Mouse (Mus musculus): ENCODE data around the gene Xpo6.

Gene Xpo6

DNA sequence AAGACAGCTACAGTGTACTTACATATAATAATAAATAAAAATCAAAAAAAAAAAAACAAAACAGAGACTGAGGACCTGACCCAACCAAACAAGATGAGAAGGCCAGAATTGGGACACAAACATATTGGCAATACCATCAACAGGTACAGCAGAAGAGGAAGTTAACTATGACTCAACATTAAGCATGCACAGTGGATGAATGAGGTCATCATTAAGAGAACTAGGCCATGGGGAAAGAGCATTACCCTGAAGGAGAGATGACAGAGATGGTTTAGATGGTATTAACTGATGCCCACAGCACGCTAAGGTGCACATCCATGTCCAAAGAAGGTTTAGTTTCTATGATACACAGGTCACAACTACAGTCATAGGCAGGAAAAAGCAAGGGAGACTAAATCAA is 6.1 kb downstream of the Xpo6 start:
- in situ Hi-C loops (cut with MboI, MseI): no loop called here

DNA sequence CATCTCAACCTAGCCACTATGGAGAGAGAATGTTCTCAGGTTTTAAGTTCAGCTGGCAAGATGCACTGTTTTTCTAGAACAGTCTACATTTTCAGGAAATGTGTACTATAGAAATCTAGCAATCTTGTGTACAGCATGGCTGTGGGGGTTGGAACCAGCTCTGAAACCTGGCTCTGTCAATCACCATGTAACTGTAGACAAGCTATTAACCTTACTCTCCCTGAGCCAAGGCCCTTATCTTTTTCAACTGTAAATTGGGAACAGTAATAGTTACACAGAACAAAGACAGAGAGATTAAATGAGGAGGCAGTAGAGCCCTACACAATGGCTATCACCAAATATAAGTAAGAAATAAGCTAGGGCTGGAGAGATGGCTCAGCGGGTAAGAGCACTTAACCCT is 8.8 kb downstream of the Xpo6 start:
- in situ Hi-C loops (cut with MboI, MseI): no loop called here

DNA sequence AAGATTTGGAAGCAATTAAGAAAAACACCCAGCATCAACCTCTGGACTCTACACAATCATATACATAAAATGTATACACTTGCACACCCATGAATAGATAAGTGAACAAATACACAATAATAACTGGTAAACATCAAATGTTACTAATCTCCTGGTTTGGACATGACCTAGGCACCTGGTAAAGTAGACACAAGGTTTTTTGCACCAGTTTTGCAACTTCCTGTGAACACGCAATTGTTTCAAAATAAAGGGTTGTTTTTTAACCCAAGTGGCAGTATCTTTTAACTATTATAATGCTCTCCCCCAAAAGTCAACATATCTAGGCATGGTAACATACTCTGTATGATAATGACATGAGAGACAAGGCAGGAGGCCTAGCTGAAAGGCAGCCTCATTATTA is 10.8 kb downstream of the Xpo6 start:
- in situ Hi-C loops (cut with MboI, MseI): no loop called here

DNA sequence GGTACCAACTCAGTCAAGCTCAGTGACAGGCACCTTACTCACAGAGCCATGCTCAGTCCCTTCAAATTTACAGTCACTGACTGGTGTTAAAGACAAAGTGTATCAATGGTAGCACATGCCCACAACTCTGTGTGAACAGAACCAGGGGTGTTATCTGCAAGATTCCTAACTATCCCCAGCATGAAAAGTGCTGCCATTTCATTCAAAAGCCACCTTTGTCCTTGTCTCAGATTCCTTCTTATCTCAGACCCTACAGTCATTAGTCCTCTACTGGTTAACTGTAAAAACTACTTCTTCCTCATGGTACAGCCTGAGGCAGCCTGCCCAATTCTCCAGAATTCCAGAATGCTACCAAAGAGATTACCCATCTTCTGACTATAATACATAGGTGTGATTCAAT is 14.3 kb downstream of the Xpo6 start:
- in situ Hi-C loops (cut with MboI, MseI): no loop called here

DNA sequence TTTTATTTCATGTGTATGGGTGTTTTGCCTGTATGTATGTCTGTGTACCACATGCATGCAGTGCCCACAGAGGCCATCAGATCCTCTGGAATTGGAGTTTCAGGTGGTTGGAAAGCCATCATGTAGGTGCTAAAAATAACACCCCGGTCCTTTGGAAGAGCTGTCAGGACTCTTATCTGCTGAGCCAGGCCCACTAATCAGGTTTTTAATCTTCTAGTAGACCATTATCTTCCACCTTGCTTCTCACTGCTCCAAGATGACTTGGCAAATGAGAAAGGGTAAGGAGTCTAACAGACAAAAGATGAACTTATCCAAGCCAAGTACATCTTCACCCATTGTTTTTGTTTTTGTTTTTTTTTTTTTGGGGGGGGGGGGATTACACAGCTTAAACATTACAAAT is 16.7 kb downstream of the Xpo6 start:
- in situ Hi-C loops (cut with MboI, MseI): no loop called here

DNA sequence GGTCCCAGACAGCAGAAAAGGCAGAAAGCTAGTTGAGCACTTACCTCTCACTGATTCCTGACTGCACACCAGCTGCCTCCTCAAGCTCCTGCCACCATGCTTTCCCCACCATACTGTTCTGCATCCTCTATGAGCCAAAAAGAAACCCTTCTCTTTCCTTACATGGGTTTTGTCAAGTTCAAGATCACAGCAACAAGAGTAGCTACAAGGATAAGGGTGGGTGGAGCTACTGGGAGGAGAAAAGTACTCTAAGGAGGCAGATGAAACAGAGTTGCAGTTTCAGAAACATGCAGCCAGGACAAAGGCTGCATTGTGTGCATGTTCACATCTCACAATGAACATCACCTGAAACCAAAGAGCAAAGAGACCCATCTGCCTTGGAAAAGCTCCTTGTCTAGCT is 18.8 kb downstream of the Xpo6 start:
- in situ Hi-C loops (cut with MboI, MseI): no loop called here

DNA sequence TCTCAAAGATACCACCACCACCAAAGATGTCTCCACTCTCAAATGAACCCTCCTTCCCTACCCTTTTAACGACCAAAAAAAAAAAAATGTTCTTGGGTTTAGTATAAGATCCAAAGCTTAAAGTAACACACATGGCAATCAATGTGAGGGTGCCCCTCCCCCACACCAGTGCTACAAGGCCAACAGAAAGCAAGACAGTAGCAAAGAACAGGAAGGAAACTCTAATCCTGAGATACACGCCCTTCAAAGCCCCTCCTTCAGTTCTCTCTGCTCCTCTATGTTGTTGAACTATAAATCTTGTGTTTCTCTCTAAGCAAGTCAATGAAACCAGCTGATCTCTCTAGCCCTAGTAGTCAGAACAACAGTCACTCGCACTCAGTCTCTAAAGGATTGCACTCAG is 19.3 kb downstream of the Xpo6 start:
- in situ Hi-C loops (cut with MboI, MseI): no loop called here

DNA sequence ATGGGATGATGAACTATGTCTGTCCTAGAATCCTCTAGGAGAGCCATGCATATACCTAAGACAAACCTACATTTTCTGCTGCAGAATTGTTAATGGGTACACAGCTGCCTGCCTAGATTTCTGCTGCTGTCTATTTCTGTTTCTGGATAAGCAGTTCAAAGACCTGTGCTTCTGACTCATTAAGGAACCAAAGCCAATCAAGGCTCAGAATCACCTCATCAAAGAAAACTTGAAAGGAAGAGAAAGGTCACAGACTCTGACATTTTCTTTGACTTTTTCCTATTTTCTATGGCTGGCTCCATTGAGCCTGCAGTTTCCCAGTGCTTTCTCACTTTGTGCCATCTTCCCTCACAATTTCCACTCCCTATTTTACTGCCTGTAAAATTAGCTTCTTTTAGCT is 21.5 kb downstream of the Xpo6 start:
- in situ Hi-C loops (cut with MboI, MseI): no loop called here

DNA sequence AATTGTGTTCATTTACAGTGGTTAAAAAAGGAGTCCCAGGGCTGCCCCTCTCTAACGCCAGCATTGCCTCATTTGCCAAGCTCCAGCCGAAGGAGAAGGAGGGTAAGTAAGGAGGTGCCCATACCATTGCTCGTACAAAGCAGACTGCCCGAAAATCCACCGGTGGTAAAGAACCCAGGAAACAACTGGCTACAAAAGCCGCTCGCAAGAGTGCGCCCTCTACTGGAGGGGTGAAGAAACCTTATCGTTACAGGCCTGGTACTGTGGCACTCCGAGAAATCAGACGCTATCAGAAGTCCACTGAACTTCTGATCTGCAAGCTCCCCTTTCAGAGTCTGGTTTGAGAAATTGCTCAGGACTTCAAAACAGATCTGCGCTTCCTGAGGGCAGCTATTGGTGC is 24.3 kb downstream of the Xpo6 start:
- in situ Hi-C loops (cut with MboI, MseI): no loop called here

DNA sequence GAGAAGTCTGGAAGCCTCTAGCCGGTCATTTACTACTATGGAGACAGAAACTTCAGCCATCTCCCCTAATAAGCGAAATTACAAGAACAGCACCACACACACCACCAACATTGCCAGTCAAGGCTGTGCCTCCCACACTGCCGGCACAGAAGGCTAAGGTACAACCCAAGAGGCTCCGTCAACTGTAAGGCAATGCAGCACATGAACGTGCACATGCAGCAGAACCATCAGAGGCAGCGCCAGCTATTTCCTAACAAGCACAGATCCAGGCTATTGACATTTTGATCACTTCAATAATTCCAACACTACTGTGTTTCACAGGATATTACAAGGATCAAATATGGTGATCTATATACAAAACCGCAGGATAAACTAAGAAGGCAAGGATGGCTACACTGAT is 24.8 kb downstream of the Xpo6 start:
- in situ Hi-C loops (cut with MboI, MseI): no loop called here

DNA sequence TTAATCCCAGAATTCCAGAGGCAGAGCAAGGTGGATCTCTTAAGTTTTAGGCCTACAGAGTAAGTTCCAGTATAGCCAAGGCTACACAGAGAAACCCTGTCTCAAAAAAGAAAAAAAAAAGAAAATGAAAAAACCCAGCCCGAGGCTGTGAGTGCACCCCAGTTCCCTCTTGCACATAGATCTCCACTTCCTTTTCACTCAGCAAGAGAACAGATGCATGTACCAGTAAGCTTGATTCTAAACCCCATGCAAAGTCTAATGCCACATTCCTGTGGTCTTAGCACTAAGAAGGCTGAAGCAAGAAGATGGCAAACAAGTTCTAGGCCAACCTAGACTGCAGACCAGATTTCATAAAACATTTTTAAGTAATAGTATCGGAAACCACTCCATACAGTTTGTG is 25.4 kb downstream of the Xpo6 start:
- in situ Hi-C loops (cut with MboI, MseI): no loop called here

DNA sequence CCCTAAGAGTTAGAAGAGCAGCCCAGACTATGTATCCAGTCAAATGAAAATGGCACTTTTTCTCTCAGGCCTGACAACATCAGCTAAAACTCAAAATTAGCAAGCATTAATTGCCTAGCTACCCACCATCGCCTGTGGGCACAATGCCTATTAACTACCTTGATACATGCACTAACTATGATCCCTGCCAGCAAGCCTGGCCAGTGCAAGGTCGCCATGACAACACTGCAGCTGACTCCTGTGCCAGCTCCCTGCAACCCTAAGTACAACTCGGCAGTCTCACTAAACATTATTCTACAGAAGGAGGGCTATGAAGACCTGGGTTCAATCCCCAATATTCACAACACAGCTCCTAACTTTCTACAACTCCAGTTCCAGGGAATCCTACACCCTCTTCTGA is 28.3 kb downstream of the Xpo6 start:
- in situ Hi-C loops (cut with MboI, MseI): no loop called here

DNA sequence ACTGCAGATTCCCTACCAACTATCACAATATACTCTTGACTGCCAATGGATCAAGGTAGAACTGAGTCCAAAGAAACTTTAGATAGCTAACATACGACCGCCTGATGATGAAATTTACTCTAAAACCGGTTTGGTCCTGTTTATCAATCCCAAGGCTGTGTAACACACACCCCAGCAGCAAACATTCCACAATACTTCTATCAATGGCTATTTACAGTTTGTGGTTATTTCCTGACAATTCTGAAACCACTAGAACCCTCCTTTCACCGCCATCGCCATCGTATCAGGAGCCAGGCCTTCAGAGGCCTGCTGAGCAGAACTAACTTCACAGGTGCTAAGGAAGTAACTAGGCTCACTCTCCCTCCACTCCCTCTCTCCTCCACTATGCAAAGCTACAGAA is 31.7 kb downstream of the Xpo6 start:
- in situ Hi-C loops (cut with MboI, MseI): no loop called here

DNA sequence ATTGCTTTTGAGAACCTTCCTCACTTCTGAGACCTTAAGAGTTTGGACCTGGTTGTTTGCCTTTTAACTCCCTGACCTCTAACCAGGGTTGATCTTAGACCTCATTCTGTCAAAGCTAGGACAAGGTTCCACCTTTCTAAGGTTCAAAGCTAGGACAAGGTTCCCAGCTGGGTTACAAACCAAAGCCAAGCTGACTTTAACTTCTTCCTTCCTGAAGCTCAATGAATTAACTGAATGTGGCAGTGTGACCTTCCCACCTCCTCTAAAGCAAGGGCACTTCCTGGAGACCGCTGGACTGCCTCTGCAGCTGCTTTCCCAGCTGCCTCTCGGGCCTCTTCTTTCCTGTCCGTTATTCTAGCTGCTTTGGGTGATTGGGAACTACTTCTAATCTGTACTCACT is 32.9 kb downstream of the Xpo6 start:
- in situ Hi-C loops (cut with MboI, MseI): no loop called here

DNA sequence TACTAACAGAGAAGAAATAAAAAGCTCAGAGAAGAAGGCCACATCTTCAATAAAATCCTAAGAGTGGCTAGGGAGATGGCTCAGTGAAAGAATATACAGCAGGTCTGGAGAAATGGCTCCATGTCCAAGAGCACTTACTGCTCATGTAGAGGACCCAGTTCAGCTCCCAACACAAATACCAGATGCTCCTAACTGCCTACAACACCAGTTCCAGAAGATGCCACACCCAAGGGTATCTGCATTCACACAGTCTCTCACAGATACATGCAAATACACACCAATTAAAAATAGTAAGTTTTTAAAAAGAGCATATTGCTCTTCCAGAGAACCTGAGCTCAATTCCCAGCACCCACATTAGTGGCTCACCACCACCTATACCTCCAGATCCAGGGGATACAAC is 33.7 kb downstream of the Xpo6 start:
- in situ Hi-C loops (cut with MboI, MseI): no loop called here

DNA sequence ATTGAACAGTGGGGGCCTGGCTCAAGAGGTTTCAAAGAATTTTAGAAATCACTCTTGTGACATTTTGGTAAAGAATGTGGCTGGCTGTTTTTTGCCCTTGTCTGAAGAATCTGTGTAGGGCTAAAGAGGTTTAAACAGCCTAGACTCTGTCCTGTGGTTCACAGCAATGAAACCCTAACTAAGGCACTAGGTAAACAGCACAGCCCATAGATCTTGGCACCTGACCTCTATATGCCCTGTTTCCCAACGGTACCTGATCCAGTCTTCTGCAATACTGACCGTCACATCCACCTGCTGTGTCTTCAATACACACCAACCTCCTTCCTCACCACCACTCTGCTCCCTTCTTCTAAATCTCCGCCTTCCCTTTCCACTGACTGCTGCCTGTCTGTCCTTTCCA is 42.1 kb downstream of the Xpo6 start:
- in situ Hi-C loops (cut with MboI, MseI): no loop called here

DNA sequence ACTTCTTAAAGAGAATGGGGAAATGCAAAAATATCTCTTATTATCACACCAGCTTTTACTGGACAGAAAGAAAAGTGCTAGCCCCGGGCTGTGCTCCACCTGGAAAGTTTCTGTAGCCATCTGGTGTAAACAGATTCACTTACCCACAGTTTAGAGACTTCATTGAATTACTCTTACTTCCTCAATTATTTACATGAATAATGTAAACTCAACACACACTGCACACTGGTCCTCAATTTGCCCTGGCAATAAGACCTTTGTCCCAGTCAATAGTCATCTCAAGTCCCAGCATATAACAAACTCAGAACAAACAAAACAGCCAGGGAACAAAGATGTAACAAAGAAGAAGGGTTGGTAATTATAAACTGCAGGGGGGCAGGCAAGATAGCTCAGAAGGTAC is 44.6 kb downstream of the Xpo6 start:
- in situ Hi-C loops (cut with MboI, MseI): no loop called here

DNA sequence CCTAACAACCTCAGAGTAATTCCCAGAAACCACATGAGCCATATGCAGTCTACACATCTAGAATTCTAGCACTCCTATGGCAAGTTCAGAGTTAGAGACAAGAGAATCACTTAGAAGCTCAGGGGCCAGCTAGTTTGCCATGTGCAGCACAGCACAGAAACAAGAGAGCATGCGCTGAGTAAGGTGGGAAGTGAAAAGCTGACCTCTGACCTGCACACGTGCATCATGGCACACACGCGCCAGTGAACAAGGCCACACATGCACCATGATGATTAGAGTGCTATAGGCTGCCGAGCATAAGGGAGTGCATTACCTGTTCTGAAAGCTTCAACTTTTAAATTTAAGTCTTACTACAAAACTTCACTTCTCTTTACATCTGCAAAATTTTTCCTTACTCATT is 45.6 kb downstream of the Xpo6 start:
- in situ Hi-C loops (cut with MboI, MseI): no loop called here

DNA sequence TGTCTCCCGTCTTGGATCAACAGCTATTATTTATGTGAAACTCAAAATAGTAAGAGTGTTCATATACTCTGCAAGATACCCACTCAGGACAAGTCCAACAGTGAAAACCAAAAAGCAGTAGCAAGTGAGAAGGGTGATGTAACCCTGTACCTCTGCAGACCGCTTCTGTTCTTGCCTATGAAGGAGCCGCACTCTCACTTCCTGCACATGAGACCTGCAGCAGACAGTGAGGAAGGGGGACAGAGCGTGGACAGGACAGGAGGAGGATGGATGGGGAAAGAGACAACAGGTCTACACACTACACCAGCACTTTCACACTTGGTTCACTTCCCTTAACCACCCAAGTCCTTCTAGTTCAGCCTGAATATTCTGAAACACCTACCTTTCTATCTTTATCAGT is 48.0 kb downstream of the Xpo6 start:
- in situ Hi-C loops (cut with MboI, MseI): no loop called here

DNA sequence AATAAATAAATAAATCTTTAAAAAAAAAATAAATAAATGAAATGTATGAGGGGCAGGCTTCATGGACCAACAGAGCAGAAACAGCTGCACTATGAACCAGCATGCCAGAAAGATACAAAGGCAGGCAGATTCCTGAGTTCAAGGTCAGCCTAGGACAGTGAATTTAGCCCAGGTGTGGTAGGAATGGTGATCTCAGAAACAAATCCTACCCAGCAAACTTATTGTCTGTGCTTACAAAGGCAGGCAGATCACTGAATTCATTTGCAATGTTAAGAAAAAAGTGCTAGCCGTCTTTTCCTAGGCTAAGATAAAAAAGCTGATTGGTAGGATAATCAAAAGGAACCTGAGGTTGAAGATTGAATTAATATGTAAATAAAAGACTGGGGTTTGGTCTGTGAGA is 54.1 kb downstream of the Xpo6 start:
- in situ Hi-C loops (cut with MboI, MseI): no loop called here

DNA sequence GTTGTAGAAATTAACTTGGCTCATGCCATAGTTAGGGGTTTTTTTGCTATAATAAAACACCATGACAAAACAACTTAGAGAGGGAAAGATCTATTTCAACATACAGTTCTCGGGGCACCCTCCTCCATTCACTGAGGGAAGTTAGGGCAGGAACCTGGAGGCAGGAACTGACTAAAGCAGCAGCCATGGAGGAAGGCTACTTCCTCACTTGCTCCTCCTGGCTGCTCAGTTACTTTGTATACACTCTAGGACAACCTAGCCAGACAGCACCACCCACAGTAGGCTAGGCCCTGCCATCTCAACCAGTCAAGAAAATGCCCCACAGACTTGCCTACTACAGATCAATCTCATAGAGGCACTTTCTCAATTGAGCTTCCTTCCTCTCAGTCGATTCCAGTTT is 55.9 kb downstream of the Xpo6 start:
- in situ Hi-C loops (cut with MboI, MseI): no loop called here

DNA sequence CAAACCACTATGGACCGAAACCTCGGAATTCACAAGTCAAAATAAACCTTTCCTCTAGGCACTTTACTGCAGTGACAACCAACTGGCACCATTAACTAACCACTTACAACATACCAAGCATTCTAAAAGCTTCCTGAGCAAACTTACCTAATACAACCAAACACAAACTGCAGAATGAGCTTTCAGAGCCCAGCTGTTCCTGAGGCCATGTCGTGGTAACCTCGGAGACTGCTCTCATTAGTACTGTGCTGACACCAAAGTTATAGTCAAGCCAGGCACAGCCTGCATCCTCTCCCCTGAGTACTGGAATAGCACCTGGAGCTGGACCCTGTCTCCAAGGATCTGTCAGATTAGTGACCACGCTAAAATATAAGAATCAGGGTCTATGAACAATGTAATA is 62.5 kb downstream of the Xpo6 start:
- in situ Hi-C loops (cut with MboI, MseI): no loop called here

DNA sequence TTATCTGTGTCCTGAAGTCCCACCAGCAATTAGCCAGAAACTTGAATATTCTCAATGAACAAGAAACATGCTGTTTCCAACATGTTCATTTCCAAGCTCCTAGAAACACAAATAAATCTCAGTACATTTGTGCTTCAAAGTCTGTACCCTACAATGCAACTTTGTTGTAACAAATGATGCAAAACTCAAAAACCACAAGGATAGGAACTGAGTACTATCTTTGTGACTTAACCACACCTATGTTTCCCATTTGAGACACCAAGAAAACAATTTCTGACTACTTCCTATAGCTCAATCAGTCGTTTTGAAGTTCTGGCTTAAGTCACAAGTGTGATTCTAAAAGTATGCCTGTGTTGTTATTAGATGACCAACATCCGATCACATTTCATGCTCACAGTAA is 64.9 kb downstream of the Xpo6 start:
- in situ Hi-C loops (cut with MboI, MseI): no loop called here

DNA sequence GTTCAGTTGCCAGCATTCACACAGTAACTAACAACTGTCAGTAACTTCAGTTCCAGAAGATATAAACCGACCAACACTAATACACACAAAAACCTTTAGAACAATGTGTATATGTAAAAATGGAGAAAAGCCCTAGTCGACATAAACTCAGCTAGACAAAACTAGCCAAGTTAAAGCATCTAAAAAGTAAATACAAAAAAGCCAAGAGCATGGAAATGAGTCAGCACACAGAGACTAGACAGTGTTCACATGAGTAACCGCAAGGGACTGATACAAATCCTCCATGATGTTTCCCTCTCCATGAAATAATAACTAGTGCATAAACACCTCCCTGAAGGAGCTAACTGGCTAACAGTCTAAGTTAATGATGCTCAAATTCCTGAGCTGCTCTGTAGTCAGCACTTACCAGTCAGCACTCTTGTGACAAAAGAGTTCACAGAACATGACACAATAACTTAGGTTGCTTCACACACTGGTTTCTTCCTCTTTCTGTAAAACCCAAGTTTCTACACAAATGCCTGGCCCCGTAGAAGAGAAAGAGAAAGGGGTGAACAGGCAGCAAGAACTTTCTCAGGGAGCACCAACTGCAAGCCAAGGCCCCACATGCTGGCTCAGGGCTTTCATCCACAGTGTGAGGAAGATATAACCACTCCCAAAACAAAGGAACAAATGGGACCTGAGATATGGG is 65.5 kb downstream of the Xpo6 start:
- in situ Hi-C loops (cut with MboI, MseI): no loop called here

DNA sequence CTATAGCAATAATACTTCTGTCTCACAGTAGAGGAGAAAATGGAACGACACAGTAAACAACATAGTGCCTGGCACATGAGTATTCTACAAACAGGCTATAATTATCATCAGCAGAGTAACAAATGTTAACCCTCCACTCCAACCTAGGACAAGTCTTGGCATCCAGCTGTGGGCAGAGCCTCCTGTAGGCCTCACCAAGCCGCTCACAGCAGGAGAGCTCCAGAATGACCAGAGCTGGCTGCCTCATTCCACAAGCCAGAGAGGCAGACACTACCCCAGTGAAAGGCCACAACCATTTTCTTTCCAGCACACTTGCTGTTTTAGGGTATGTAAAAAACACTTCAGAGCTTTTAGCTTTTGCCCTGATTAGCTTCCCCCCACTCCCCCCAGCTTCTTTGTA is 72.6 kb downstream of the Xpo6 start:
- in situ Hi-C loops (cut with MboI, MseI): no loop called here

Data from regulatory T cell (primary cell).